Mouse (Mus musculus): ENCODE data around the gene Cdk18.
A peak's percentile ranks its signal among the peaks of the same experiment; 100 is the strongest.

Cdk18 gene

DNA sequence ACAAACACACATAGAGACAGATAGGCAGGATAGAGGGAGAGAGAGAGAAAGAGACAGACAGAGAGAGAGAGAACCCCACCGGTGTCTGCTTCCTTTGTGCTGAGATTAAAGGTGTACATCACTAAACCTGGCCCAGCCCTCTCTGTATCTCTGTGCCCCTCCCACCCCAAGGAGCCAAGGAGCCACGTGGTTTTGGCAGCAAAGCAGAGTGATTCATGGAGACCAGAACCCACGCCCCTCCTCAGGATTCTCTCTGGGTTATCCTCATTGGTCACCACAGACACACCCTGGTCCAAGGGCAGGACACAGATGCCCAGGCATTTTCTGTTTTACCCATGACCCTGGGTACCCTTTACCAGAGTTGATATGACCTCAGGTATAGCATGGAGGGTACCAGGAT is 26.4 kb downstream of the Cdk18 start:
- DNase-seq (ENCODE audit: low spot score in 2 of 2), result no peak

DNA sequence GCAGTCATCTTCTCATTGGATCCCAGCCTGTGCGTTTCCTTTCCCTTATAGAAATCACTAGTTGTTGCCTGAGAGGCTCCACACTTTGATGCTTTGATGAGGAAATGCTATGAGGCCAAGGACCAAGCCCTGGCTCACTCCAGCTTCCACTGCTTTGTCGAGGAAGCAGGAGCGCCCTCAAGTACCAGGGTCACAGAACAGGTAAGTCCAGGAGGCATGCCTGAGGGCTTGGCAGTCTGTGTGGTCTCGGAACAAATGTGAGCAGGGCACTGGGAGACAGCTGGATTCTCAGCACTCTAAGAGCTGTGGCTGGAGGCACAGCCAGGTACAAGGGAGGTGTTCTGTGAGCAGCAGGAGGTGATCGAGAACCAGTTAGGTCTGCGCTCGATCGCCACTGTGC is 27.1 kb downstream of the Cdk18 start:
- no peak for DNase-seq (ENCODE audit: low spot score in 2 of 2)

DNA sequence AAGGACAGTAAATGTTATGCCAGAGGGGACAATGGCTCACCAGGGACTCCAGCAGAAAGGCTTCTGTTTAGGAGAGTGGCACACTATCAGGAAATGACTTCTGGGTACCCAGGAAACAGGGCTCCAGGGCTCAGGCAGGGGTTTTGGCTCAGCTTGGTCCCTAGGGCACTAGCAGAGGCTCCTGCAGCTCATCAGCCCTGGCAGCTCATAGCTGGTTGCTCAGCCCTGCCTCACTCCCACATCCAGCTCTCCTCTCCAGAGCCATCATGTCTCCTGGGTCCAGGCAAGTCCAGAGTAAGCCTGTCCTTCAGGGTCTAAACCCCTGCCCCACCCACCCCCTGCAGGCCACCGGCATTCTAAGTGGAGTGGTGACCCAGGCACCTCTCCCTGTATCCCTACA is 28.1 kb downstream of the Cdk18 start:
- no peak for DNase-seq (ENCODE audit: low spot score in 2 of 2)

DNA sequence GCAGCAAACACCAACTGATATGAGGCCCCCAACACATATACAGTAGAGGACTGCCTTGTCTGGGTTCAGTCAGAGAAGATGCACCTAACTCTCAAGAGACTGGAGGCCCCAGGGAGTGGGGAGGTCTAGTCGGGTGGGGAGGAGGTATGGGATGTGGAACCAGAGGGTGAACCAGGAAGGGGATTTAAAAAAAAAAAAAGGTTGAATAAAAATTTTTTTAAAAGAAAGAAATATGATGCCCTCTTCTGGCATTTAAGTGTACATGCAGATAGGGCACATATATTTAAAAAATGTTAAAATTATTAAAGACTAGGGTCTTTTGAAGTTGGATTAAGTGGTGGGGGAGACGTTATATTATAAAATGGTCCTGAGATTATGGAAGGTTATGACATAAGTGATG is 30.1 kb downstream of the Cdk18 start:
- no peak for DNase-seq (ENCODE audit: low spot score in 2 of 2)

DNA sequence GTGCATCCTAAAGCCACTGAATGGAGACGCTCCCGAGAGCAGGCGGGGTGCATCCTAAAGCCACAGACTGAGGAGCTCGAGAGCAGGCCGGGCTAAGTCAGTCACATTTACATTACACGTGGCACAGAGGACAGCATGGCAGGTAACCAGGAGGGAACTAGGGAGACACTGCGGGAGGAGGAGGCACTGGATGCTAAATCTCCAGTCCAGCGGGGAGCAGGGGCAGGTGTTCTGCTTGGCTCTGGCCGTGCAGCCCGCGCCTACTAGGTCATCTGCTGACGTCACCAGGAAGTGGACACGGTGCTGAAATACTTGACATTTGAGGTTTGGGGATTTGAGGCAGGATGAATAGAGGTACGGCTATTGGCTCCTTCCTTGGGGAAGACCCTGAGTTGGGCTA is 35.1 kb downstream of the Cdk18 start:
- no peak for DNase-seq (ENCODE audit: low spot score in 2 of 2)

DNA sequence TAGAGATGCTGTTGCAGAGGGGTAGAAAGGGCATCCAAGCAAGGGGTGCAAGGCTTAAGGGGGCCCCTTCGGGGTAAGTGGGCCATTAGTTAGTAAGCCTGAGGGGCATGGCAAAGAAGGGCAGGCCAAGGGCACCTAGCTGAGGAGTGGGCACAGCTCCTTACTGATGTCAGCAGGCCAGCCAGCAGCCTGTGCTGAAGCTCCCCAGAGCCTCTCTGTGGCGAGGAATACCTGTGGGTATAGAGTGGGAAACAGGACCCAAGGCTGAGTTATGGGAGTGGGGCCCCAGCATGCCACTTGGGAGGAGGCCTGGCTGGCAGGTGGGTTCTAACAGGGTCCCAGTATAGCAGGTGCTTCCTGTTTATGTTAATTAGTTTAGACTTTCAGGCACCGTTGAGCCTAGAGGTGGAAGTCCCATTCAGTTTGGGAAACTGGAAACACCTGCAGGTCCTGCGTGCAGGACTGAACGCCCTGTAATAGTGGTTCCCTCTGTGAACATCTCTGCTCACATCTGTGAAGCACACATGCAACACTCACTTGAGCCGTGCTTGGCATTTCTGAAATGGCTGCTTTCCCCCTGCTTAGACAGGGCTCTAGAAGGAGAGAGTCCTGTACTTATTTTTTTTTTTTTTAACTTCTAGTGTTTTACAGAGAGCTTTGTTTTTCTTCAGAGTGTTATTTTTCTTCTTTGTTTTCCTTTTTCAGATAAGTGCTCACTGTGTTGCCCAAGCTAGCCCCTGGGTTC is 37.4 kb downstream of the Cdk18 start:
- no peak for DNase-seq (ENCODE audit: low spot score in 2 of 2)

DNA sequence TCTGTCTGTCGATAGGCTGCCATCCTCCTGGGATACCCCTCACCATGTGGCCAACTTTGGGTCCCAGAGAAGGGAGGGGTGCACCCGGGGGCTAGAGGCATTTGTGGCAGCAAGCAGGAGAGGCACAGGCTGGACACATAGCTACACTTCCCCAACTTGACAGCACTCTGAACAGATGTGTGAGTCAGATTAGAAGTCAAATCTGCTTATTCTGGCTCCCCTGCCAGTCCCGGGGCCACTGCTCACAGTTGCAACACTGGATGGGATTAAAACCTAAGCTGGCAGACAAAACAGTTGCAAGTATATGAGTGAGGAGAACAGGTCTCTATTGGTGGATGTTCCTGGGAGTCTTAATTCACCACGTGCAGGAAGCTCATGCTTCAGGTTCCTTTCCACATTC is 39.7 kb downstream of the Cdk18 start:
- DNase-seq (ENCODE audit: low spot score in 2 of 2), result no peak

DNA sequence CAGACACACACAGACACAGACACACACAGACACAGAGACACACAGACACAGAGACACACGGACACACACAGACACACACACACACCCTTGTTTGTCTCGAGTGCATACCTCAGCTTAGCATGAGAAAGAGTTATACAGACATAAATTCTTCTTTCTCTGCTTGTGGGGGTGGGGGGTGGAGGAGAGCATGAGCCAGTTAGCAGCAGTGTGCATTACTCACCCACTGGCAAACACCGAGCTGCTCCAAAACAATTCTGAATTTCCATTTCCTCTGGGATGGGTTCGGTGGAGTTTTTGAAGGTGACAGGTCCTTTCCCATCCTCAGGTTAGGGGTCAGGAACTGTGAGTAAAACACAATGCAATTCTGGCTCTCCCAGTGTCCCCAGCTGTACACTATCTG is 40.5 kb downstream of the Cdk18 start:
- DNase-seq (ENCODE audit: low spot score in 2 of 2), result no peak

DNA sequence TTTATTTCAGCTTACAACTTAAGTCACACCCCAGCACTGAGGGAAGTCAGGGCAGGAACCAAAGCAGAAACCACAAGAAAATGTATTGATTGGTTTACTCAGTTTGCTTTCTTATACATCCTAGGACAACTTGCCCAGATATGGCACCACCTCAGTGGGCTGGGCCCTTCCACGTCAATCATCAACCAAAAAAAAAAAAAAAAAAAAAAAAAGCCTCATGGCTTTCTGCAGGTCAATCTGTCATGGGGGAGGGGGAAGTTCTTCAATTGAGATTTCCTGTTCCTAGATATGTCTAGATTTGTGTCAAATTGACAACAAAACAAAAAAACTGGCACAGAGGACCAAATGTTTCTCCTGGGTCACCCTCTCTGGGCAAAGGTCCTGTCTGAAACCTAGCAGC is 41.4 kb downstream of the Cdk18 start:
- DNase-seq (ENCODE audit: low spot score in 2 of 2), result no peak

DNA sequence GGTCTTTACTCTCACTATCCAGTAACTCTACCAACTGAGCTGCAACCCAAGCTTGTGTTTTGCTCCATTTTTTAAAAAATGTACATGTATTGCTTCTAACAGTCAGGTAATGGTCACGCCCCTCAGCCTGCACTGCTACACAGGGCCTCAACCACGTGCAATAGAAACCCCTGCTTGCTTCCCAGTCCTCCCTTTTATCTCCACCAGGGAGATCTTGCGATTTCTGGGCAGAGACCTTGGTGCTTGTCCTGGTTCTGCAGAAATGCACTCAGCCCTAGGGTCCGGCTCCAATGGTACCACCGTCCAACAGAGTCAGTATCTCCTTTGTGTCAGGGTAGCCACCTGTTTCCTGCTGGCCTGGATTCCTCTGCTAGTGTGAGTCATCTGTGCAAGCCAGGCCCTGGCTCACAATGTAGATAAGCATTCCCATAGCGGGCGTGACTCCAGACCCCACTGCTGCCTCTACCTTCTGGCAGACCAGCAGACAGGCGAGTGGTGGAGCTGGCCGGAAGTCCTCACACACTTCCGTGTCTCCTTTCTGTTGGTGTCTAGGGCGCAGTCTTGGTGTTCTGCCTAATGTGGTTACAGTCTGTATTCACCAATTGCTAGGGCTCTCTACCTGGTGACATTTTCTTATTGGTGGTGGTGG is 44.0 kb downstream of the Cdk18 start:
- DNase-seq (ENCODE audit: low spot score in 2 of 2), result no peak

DNA sequence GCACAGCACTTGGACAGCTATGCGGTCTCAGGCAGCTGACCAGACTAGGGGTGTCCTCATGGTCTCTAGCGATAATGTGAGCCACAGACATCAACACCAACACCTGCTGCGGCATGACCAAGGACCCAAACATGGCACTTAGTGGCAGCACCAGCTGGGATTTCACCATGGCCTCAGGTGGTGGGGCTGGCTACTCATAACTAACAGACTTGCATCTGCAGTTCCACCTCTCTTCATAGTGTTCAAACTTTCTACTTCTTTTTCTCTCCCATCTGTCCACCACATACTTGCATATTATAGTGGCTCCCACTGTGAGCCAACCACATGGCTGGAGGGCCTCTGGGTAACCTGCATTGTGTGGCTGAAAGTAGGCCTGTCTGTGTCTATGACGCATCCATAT is 46.2 kb downstream of the Cdk18 start:
- no peak for DNase-seq (ENCODE audit: low spot score in 2 of 2)

DNA sequence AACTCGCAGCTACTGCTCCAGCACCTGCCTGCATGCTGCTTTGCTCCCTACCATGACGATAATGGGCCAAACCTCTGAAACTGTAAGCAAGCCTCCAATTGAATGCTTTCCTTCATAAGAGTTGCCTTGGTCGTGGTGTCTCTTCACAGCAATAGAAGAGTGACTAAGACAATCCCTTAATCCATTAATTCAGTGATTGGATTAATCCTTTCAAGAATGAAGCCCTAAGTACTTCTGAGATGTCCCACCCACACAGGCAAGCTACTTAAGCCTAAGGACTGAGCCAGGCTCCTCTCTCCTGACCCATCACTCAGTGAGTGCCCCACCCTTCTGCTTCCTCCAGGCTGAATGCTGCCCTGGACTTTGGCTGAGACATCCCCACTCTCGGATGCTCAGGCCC is 49.2 kb downstream of the Cdk18 start:
- no peak for DNase-seq (ENCODE audit: low spot score in 2 of 2)

DNA sequence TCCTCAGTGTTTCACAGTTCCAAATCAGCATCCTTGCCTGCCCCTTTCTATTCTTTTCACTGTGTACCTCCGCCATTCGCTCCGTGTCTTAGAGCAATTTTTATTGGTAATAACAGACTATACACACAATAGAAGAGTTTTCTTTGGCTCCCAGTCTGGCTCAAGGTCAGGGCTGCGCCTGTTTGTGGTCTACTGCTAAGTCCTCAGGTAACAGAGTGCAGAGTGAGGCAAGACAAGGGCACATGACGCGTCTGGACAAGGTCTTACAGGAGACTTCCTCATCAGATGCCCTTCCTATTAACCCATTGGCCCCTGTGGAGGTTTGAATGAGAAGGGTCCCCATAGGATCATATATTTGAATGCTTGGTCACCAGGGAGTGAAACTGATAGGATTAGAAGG is 49.7 kb downstream of the Cdk18 start:
- no peak for DNase-seq (ENCODE audit: low spot score in 2 of 2)

DNA sequence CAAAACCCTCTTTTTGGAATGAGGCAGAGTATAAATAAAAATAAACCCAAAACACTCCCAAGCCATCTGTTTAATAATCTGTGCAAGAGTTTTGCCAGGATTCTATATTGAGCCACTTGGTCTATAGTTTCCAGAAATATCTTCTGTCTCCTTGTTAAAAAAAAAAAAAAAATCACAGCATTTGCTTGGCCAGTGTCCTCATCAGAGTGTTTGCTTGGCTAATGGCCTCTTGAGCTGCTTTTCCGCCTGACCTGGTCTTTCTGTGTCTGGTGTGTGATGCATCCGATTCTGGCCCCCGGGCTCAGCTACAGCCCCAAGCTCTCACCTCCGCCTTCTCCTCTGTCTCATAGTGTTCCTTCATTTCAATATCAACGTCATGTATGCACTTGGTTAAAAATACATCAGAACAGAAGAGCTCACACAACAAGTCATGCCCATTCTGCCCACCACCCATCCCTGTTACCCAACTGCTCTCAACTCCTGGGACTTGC is 51.3 kb downstream of the Cdk18 start:
- DNase-seq (ENCODE audit: low spot score in 2 of 2), result peak; percentile 49 to 66

DNA sequence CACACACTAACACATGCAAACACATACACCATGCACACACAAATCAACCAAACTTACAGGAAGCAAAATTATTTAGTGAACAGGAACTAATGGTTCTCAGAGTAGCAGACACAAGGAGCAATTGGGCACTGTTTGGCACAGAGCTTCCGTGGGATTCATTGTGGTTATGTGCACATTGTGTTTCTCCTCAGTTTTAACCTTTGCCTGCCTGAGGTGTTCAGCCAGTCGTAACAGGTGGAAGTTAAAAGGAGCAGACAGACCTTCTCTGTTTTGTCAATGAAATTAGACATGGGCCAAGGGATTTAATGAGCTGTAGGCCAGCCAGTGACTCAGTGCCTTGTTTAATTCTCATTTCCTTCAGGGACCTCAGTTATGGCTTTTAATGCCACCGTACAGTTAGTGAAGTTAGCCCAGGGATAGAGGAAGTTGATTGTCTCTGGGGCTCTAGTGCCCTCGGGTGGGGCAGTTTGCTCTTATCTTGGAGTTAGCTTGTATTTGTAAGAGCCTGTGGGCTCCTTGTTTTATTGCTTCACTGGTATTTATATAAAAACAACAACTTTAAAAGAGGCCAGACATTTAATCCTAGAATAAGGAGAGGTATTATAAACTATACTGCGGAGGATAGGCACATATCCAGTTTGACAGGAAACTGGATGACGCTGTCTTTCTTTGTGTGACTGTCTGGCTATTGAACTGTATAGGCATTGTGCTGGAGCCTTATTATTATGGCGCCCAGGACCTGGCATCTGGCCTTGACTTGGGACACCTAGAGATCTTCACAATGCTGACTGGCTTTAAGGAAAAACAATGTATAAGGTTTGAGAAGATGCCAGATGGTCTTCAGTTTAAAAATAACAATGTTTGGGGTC is 54.1 kb downstream of the Cdk18 start:
- no peak for DNase-seq (ENCODE audit: low spot score in 2 of 2)

DNA sequence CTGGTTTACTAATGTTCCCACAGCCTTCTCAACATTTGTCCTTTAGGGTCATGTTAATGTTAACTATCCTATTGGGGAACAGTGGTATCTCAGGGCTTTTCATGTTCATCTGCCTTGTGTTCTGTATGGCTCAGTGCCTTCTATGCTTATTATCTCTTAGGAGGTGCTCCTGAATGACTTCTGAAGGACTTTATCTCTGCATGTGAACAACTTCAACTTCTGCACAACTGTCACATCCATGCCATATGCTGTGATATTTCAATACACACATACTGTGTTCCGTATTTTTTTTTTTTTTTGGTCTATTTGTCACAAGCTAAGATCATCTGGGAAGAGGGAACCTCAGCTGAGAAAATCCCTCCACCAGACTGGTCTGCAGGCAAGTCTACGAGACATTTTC is 61.1 kb downstream of the Cdk18 start:
- no peak for DNase-seq (ENCODE audit: low spot score in 2 of 2)

DNA sequence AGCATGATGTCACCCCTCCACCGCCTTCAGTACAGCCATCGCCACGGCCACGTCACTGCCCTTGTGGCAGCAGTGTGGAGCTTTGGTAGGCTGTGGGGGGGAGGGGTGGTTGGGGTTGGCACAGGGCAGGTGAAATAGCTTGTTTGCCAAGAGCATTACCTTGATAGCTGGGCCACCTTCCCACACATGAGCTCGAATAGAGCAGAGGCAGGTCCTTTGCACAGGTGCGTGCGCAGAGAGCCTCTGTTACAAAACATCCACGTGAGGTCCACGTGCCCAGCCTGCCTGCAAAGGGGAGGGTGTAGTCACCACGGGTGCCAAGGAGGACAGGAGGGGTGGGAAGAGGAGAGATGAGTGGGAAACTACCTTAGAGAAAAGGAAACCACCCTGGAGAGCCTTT is 63.9 kb downstream of the Cdk18 start:
- no peak for DNase-seq (ENCODE audit: low spot score in 2 of 2)

DNA sequence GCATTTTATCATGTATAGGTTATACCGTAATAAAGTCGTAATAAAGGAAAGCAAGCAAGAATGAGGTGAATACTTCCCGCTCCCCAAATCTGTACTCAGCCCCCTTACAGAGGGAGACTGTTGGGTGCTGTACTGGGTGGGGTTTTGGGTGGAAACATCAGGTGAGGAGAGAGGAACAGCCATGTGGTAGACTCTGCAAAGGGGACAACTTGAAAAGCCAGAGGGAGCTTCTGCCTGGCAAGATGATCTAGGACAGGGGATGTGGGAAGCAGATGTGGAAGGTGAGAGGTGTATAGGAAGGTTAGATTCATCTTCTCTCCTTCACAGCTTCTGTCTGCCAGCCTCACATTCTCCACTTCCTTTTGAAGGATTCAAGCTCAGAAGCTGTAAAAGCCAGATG is 68.8 kb downstream of the Cdk18 start:
- DNase-seq (ENCODE audit: low spot score in 2 of 2), result no peak

DNA sequence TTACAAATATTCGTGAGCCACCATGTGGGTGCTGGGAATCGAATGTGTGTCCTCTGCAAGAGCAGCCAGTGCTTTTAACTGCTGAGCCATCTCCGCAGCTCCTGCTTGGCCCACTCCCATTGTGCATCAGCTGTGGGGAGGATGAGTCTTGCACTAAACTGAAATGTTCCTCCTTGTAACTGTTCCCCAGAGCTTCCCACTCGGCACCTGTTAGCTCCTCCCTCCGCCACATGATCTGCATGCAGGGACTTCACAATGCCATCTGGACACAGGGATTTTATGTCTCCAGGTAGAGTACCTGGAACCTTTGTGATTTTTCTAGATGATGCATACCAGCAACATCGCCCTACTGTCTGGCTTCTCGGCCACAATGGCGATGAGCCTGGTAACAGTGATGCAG is 70.0 kb downstream of the Cdk18 start:
- DNase-seq (ENCODE audit: low spot score in 2 of 2), result no peak

DNA sequence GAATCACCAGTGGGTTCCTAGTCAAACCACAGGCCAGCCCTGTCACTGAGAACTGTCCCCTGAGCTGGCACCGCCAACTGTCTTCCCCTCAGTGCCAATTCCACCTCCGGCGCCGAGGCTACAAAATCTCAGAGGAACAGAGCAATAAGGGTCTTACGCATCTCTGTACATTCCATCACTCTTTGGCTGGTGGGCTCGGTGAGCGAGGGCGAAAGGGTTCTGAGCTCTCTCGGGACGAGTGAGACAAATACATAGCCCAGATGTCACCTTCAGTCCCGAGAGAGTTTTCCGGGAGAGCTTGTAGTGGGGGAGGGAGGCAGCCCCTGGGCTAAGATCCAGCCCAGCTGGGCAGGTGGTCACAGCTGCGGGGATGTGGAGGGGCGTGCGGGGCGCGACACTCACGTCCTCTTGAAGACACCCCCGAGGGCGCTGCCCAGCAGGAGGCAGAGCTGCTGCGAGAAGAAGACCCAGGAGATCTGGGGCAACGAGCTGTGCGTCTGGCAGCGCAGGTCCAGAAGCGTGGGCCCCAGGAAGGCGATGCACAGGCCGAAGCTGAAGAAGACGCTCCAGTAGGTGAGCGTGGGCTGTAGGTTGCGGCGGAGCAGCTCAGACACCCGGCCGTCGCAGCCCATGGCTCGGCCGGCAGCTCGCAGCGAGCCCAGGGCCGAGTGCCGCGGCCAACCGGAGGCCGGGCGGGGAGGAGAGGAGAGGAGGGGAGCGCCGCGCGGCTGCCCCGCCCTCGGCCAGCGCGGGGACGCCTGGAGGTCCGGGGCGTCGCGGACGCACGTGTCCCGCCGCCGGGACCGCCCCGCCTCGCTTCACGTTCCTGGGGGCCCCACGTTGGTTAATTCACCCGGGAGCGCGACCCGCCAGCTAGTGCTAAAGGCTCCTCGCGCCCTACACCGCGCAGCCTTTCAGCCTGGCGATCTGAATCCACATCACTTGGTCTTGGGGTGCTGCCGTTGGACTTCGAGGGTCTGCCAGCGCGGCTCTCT is 71.9 kb downstream of the Cdk18 start, which contains the start of gene Mfsd4a:
Gene Mfsd4a (minus strand): TSS at position 802 of the 995 bp plus-strand sequence.
- peak; percentile 44 to 57 for DNase-seq (ENCODE audit: low spot score in 2 of 2)

DNA sequence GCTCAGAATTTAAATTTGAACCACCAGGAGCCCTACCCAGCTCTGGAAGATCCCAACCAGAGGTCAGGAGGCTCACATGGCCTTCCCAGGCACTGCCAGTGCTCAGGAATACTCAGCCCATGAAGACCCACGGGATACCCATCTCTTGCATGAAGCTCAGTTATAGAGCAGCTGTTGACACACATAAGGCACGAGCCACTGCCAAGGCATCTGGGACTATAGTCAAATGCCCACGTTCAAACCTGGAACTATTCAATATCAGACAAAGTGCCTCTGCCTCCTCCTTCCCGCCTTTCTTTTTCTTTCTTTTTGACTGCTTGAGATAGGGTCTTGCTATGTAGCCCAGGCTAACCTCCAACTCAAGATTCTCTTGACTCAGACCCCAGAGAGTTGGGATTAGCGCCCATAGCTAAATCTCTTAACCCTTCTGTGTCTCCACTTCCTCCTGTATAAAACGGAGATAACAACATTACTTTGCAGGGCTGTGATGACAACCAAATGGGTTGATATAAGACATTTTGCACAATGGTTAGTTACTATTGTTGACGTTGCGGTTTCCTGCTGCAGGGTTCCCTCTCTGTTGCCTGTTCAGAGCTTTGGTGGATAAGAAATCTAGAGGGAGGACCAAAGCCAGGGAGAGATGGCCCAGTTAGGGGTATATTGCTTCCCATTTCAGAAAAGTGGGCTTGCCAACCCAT is 73.9 kb downstream of the Cdk18 start:
- DNase-seq (ENCODE audit: low spot score in 2 of 2), result no peak
